Mouse (Mus musculus) C2C12 (cell line): Measurements from ENCODE around the gene Fndc9.

Source experiments
- CEBPB ChIP-seq: IDR thresholded peaks from one replicate; pipeline ENCODE4 v1.6.1; 2011; ENCODE audit warnings: low read depth, mild to moderate bottlenecking, control low read depth, moderate library complexity
- CTCF ChIP-seq: IDR thresholded peaks from one replicate; pipeline ENCODE4 v1.5.1; 2011; ENCODE audit not compliant: control insufficient read depth, insufficient read depth, insufficient read length
- MAX ChIP-seq: IDR thresholded peaks from one replicate; pipeline ENCODE4 v1.6.1; 2011; ENCODE audit warnings: mild to moderate bottlenecking, control low read depth
- MYOG ChIP-seq: IDR thresholded peaks from one replicate; pipeline ENCODE4 v1.6.1; 2011; ENCODE audit not compliant: control insufficient read depth, insufficient read length; ENCODE audit errors: extremely low read depth
- USF1 ChIP-seq: IDR thresholded peaks from one replicate; pipeline ENCODE4 v1.6.1; 2011; ENCODE audit warnings: low read depth, mild to moderate bottlenecking, control low read depth, moderate library complexity

GRCm38 (mm10) chr11:46213844-46214243, 21.5 kb upstream of the Fndc9 start:
- TF ChIP-seq CTCF (no peak), CEBPB (no peak), MYOG (no peak), USF1 (no peak), MAX (no peak)
